Mouse (Mus musculus) MEL (cell line): ENCODE measurements around the gene Rpl38. TPM values are rescaled to one million over a fixed set of nuclear protein-coding genes. Genes with fewer than 3 reads are reported as not detected.

ENCODE experiments used
- DNase-seq: peaks from one replicate; pipeline ENCODE4 v3.0.0; 2011; ENCODE audit warnings: low read depth, low spot score
- H3K27ac ChIP-seq: 2 replicates; pipeline ENCODE4 v1.5.1; 2012; ENCODE audit warnings: low read depth, mild to moderate bottlenecking, control low read depth, low read length, moderate library complexity; ENCODE audit not compliant: control insufficient read depth
- H3K27me3 ChIP-seq, 2 experiments: fragments of 150-350 bp in 1 of 2; sonication (generic) in 1 of 2; 2 replicates each; pipeline ENCODE4 v1.6.1; 2012; ENCODE audit warnings: low read length in 2 of 2, mild to moderate bottlenecking in 2 of 2, improper control_type of control experiment in 1 of 2, moderate library complexity in 1 of 2; ENCODE audit not compliant: insufficient read depth in 2 of 2, control insufficient read depth in 1 of 2
- H3K36me3 ChIP-seq, 2 experiments: 2 replicates each; pipeline ENCODE4 v1.6.1; 2012 to 2014; ENCODE audit warnings: low read length in 2 of 2, improper control_type of control experiment in 1 of 2, inconsistent platforms in 1 of 2, mild to moderate bottlenecking in 1 of 2; ENCODE audit not compliant: insufficient read depth in 2 of 2, control insufficient read depth in 1 of 2
- H3K4me1 ChIP-seq, 2 experiments: fragments of 150-350 bp in 1 of 2; sonication (generic) in 1 of 2; 2 replicates each; pipeline ENCODE4 v1.6.1; 2012; ENCODE audit warnings: low read length in 2 of 2, improper control_type of control experiment in 1 of 2, mild to moderate bottlenecking in 1 of 2; ENCODE audit not compliant: insufficient read depth in 2 of 2, control insufficient read depth in 1 of 2
- H3K4me3 ChIP-seq, 2 experiments: fragments of 150-350 bp in 1 of 2; sonication (generic) in 1 of 2; 2 replicates each; pipeline ENCODE4 v1.5.1; 2012; ENCODE audit warnings: low read depth in 2 of 2, low read length in 2 of 2, mild to moderate bottlenecking in 2 of 2, moderate library complexity in 2 of 2, control low read depth in 1 of 2, improper control_type of control experiment in 1 of 2; ENCODE audit not compliant: control insufficient read depth in 1 of 2, insufficient read depth in 1 of 2
- H3K79me2 ChIP-seq: 2 replicates; pipeline ENCODE4 v1.6.1; 2012; ENCODE audit warnings: mild to moderate bottlenecking, low read length, moderate library complexity; ENCODE audit not compliant: control insufficient read depth, poor library complexity, insufficient read depth
- H3K9ac ChIP-seq: 2 replicates; pipeline ENCODE4 v1.6.1; 2012; ENCODE audit warnings: low read depth, mild to moderate bottlenecking, control low read depth, low read length, moderate library complexity; ENCODE audit not compliant: control insufficient read depth, poor library complexity, severe bottlenecking
- H3K9me3 ChIP-seq: fragments of 150-350 bp; sonication (generic); replicated peaks from 2 replicates; pipeline ENCODE4 v1.6.1; 2012; ENCODE audit warnings: mild to moderate bottlenecking, low read length, improper control_type of control experiment, moderate library complexity; ENCODE audit not compliant: insufficient read depth
- EP300 ChIP-seq, 2 experiments: IDR thresholded peaks; 2 replicates each; pipeline ENCODE4 v1.6.1; 2011; ENCODE audit warnings: improper control_type of control experiment in 2 of 2, low read length in 2 of 2, low read depth in 1 of 2, mild to moderate bottlenecking in 1 of 2
- ETS1 ChIP-seq: IDR thresholded peaks from 2 replicates; pipeline ENCODE4 v1.6.1; 2012; ENCODE audit warnings: low read depth, mild to moderate bottlenecking, inconsistent platforms, low read length, improper control_type of control experiment, moderate library complexity
- GATA1 ChIP-seq: IDR thresholded peaks from 2 replicates; pipeline ENCODE4 v1.6.1; 2011; ENCODE audit warnings: low read depth, low read length, improper control_type of control experiment
- HCFC1 ChIP-seq: IDR thresholded peaks from 2 replicates; pipeline ENCODE4 v1.6.1; 2012; ENCODE audit warnings: low read depth, mild to moderate bottlenecking, inconsistent platforms, low read length, improper control_type of control experiment, moderate library complexity
- KAT2A ChIP-seq: conservative IDR thresholded peaks from 2 replicates; pipeline ENCODE4 v1.6.1; 2012; ENCODE audit warnings: low read depth, low read length, improper control_type of control experiment, inconsistent platforms
- MYB ChIP-seq: IDR thresholded peaks from 2 replicates; pipeline ENCODE4 v1.6.1; 2011; ENCODE audit warnings: mild to moderate bottlenecking, low read depth, low read length, improper control_type of control experiment
- NELFE ChIP-seq: IDR thresholded peaks from 2 replicates; pipeline ENCODE4 v1.6.1; 2011; ENCODE audit warnings: low read depth, low read length, improper control_type of control experiment
- NRF1 ChIP-seq: IDR thresholded peaks from 2 replicates; pipeline ENCODE4 v1.6.1; 2014; ENCODE audit warnings: low read depth, mild to moderate bottlenecking, inconsistent platforms, low read length, improper control_type of control experiment, moderate library complexity; ENCODE audit not compliant: poor library complexity, insufficient read depth, severe bottlenecking
- POLR2AphosphoS2 ChIP-seq: IDR thresholded peaks from 2 replicates; pipeline ENCODE4 v1.6.1; 2011; ENCODE audit warnings: low read length, improper control_type of control experiment
- POLR2AphosphoS5 ChIP-seq: IDR thresholded peaks from 2 replicates; pipeline ENCODE4 v1.6.1; 2012; ENCODE audit warnings: low read depth, borderline replicate concordance, mild to moderate bottlenecking, inconsistent platforms, low read length, moderate library complexity, mixed read lengths
- SIN3A ChIP-seq: IDR thresholded peaks from 2 replicates; pipeline ENCODE4 v1.6.1; 2012; ENCODE audit warnings: low read length, improper control_type of control experiment, inconsistent platforms
- TCF12 ChIP-seq: IDR thresholded peaks from 2 replicates; pipeline ENCODE4 v1.6.1; 2014; ENCODE audit warnings: low read depth, mild to moderate bottlenecking, inconsistent platforms, low read length, improper control_type of control experiment, moderate library complexity
- USF1 ChIP-seq: IDR thresholded peaks from 2 replicates; pipeline ENCODE4 v1.6.1; 2014; ENCODE audit warnings: low read depth, mild to moderate bottlenecking, inconsistent platforms, low read length, improper control_type of control experiment, moderate library complexity
- polyA plus RNA-seq, 2 experiments: library from polyadenylated mRNA; stranded (reverse) in 1 of 2; unstranded in 1 of 2; fragments of >175 nt in 1 of 2; fragments of >200 nt in 1 of 2; gene quantifications; 2 replicates each; pipeline versions ENCODE4 v1.2.1 to v1.2.4; 2012; ENCODE audit warnings: low replicate concordance in 2 of 2, low read depth in 1 of 2; ENCODE audit not compliant: insufficient read length in 2 of 2, insufficient read depth in 1 of 2, missing spikeins in 1 of 2
- total RNA-seq: library from RNA; depleted of rRNA; stranded (reverse); fragments of 300-350 nt; gene quantifications from 2 replicates; pipeline ENCODE4 v1.2.3, GENCODE M21; 2012

The Rpl38 gene
- total and polyA plus RNA-seq, 3 experiments = 851 to 5,142 (median 1,236) TPM

- no peak overlapping the region for H3K9ac ChIP-seq
Observed at GRCm38 (mm10) chr11:114682321-114682900, 14.1 kb downstream of the Rpl38 start.

GRCm38 (mm10) chr11:114683029-114683721 is 14.9 kb downstream of the Rpl38 start:
- no peaks in the 10 kb centered on the region for H3K79me2 ChIP-seq
- H3K27me3 ChIP-seq = no peaks in the 10 kb centered on the region
- peak; percentile 76 for DNase-seq
- no peak overlapping the region for H3K9ac ChIP-seq
- no peak overlapping the region for H3K27ac ChIP-seq
- H3K36me3 ChIP-seq = peaks cover 0 to 5% of the 10 kb centered on the region in 2 experiments; a peak in 2 of 4 replicates
- no peak overlapping the region for H3K4me3 ChIP-seq
- peaks cover 4 to 18% of the 10 kb centered on the region in 2 experiments for H3K4me1 ChIP-seq
- no peaks in the 10 kb centered on the region for H3K9me3 ChIP-seq
- TF ChIP-seq EP300 (IDR thresholded peaks at IDR 0.05; ENCODE audit: low read depth in 1 of 2, low read length in 2 of 2) (peak in 1 of 2 experiments; percentile 30; a peak in 1 of 4 replicates), NRF1 (no peak), POLR2AphosphoS5 (no peak), GATA1 (peak; percentile 47), MYB (no peak), SIN3A (0 out of 2 replicates have a peak, but pooled peaks have one; percentile 12), ETS1 (0 out of 2 replicates have a peak, but pooled peaks have one; percentile 34)

More at GRCm38 (mm10) chr11:114682321-114682900, 14.1 kb downstream of the Rpl38 start:
- H3K4me1 ChIP-seq = peaks cover 4 to 18% of the 10 kb centered on the region in 2 experiments
- TF ChIP-seq NELFE (no peak), TCF12 (no peak), POLR2AphosphoS2 (no peak), KAT2A (no peak), HCFC1 (no peak), USF1 (0 out of 2 replicates have a peak, but pooled peaks have one; percentile 38), POLR2AphosphoS5 (no peak), MYB (no peak)
- TF ChIP-seq, all 39 proteins: peak for 1
- no peaks in the 10 kb centered on the region for H3K27me3 ChIP-seq
- DNase-seq = no peak
- no peak overlapping the region for H3K27ac ChIP-seq
- no peaks in the 10 kb centered on the region for H3K9me3 ChIP-seq
- no peaks in the 10 kb centered on the region for H3K79me2 ChIP-seq
- no peak overlapping the region for H3K4me3 ChIP-seq
- H3K36me3 ChIP-seq = peaks cover 0 to 5% of the 10 kb centered on the region in 2 experiments; a peak in 2 of 4 replicates
